Mouse (Mus musculus) heart, adult 8-10 months (tissue): ENCODE results near the gene Enpp3. TPM values are rescaled to one million over a fixed set of nuclear protein-coding genes. Genes with fewer than 3 reads are reported as not detected.
"Not testable (repeated sequence)": the region's sequence is repeated elsewhere in the genome, so short reads cannot be mapped to it uniquely, and the experiment has no call there.

Source experiments
- DNase-seq: peaks from one replicate; pipeline ENCODE4 v3.0.0; 2022; ENCODE audit warnings: low spot score
- total RNA-seq, 4 experiments: library from RNA; stranded (reverse); gene quantifications; 2 replicates each; pipeline ENCODE4 v1.2.4; 2022

Enpp3 gene
- total RNA-seq, 4 experiments from 2014 or later: 1.6 to 3.5 (median 2.8) TPM

- DNase-seq: no peak
These were observed 19.4 kb downstream of the Enpp3 start for GRCm38 (mm10) chr10:24823265-24823664.

DNA sequence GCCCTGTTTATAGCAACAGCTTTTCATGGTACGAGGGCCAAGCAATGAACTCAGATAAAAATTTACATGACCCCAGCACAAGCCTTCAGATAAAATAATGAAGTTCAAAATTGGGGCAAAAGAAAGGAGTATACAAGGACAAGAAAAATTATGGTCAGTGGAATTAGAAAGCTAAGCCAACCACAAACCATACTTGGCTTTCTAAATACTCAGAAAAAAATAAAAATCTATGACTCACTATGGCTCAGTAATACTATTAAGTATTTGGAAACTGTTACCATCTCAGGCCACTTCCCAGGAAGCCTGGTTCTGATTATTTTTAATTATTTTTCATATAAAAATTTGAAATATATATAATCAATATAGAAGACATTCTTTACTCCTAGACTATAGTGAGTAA is 19.8 kb downstream of the Enpp3 start:
- DNase-seq: no peak

DNA sequence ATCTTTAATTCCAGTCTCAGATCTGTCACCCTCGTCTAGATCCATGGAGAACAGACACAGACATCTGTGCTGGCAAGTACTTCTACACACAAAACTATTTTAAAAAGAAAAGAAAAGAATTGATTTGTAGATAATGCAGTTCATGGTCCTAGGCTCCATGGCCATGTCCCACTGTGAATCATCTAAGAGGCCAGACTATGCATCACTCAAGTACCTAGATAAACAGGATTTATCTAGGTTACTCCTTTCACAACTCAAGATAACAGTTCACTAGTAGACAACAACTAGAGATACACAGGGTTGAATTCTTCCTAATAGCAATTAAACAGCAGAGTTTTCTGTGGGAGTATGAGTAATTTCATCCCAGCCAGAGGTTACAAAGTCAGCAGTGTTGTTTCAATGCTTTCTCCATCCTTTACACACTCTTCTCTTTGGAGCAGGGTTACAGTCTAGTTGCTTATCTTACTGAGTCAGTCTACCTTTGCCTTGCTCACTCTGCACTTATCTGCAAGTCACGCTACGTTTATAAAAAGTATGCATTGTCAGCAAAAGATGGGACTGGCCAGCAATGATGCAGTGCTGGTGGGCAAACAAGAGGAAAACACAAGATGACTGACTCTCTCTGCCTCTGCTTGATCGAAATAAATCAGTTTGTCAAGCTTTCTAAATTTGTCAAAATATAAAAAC is 20.5 kb downstream of the Enpp3 start:
- no peak for DNase-seq

DNA sequence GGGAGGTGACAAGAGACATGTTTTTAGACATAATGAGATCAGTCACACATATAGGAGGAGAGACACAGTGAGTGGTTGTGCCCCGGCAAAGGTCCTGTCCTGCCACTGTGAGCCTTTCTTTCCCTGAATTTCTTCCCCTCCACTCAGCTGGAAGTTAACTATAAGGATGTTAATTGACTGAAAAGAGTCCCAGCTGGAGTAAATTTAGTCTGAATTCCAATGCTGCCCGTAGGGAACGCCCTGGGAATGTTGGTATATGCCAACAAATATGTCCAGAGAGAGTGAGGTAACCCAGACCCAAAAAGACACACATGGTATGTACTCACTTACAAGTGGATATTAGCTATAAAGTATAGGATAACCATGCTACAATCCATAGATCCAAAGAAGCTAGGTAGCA is 23.1 kb downstream of the Enpp3 start:
- no peak for DNase-seq

DNA sequence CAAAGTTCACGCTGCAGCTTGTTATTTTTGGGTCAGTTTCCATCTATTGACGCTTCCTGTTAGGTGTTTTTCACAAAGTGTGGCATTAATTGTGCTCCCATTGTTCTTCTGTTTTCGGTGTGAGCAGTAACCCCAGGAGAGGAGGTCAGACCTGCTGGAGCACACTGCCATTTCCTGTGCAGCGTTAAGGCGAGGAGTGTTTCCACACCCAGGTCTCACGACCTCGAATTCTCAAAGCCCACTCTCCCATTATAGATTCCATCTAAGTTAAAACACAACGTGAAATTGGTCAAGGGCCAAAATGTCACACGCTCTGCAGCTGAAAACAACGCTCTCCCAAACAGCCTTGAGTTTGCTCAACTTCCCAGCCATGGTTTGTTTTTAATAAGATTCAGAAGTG is 32.0 kb downstream of the Enpp3 start:
- peak; percentile 34 for DNase-seq

DNA sequence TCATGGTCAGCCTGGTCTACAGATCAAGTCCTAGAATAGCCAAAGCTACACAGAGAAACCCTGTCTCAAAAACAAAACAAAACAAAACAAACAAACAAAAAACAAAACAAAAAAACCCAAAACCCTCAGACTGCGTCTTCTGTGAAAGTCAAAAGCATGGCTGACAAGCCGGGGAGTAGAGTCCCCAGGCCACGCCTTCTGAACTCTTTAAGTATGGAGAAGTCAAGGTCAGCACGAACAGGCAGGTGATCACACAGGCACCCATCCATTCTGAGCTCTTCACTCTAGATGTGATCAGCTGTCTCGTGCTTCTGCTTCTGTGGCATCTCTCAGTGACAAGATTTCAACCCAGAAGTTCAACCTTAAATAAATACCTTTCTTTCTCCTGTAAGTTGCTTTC is 35.9 kb downstream of the Enpp3 start:
- DNase-seq: no peak

GRCm38 (mm10) chr10:24805876-24806275 is 36.7 kb downstream of the Enpp3 start:
- no peak for DNase-seq

DNA sequence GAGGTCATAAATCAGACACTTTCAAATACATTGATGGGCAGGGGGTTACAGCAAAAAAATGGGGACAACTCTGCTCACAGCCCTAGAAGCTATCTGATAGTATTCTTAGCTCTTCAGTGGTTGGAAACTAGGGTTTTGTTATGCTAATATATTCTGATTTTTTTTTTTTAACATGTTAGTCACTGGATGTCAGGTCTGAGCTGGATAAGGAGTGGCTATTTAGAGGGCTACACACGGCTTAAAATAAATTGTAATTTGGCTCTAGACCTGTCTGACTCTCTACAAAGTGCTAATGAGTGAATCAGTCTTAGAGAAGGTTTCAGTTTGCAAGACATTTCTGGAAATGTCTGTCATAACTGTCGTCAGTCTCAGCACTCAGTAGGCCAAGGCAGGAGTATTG is 37.5 kb downstream of the Enpp3 start:
- DNase-seq: no peak

DNA sequence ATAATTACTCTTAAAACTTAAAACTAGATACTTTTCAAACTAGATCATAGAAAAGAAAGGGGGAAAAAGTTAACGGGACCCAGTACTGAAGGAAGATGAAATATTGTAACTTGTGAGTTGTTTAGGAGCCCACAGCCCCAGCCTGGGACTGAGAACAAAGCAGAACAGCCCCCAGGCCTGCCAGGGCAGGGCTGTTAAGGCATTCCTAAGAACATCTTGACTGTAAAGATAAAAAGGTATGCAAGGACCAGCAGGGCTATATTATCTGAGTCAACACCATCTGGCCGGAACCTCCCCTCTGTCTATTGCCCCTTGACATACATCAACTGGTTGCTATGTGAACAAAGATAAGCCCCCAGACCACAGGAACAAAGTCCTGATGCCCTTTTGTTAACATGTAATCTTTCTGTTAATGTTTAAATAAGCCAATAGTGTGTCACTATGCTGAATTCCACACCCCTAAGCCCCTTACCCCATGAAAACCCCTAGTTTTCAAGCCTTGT is 39.8 kb downstream of the Enpp3 start:
- not testable (repeated sequence) for DNase-seq

DNA sequence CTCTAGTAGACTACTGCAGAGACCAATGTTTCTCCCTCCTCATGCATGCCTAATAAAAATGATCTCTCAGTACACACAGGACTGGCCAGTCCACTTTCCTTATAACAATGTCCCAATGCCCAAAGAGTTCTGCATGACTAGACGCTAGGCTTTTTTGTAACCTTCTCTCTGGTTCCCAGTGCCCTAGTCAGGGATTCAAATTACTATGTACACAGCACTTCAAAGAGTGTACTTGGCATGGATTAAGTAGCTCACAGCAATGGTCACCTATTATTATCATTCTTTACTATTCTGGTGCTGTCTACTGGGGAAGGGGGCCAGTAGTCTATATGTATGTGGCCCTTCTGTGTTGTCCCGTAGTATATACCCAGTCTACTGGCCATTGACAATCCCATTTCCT is 40.8 kb downstream of the Enpp3 start:
- DNase-seq: no peak

DNA sequence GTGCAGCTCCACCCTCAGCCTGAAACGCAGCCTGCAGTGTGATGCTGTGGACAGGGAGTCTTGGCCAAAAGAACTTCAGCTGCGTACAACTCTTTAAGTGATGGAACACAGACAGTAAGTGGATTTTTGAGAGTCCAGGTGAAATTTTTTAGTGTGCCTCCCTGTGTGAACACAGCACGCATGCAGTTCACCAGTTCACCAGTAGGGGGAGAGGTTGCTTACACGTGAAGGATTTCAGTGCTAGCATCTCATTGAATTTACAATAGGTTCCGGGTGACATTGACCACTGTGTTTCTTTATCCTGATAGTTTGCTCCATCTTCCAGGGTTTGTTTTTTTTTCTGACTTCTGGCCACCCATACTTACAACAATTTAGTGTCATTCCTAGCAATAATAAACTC is 45.4 kb downstream of the Enpp3 start:
- DNase-seq: peak; percentile 59

DNA sequence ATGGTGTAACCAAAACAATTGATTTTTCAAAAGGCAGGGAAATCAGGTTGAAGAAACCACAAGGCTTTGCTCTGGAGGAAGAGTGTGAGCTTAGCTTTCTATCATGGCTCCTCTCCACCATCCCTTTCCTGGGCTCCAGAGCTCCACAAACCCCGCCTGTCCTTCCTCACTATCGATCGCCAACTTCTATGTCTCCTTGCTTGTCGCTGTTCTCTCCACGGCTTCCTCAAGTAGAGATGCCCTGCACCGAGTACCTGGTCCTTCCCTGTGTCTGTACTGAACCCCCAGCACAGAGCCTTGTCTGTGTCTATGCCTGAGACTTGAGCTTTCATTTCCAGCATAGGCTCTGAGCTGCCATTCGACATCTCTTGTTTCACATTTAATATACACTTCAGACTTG is 49.9 kb downstream of the Enpp3 start:
- DNase-seq: no peak

- DNase-seq: peak; percentile 19
These were observed 52.7 kb downstream of the Enpp3 start for GRCm38 (mm10) chr10:24789747-24790545.

- DNase-seq: no peak
These were observed 57.3 kb downstream of the Enpp3 start for GRCm38 (mm10) chr10:24785345-24785744.

DNA sequence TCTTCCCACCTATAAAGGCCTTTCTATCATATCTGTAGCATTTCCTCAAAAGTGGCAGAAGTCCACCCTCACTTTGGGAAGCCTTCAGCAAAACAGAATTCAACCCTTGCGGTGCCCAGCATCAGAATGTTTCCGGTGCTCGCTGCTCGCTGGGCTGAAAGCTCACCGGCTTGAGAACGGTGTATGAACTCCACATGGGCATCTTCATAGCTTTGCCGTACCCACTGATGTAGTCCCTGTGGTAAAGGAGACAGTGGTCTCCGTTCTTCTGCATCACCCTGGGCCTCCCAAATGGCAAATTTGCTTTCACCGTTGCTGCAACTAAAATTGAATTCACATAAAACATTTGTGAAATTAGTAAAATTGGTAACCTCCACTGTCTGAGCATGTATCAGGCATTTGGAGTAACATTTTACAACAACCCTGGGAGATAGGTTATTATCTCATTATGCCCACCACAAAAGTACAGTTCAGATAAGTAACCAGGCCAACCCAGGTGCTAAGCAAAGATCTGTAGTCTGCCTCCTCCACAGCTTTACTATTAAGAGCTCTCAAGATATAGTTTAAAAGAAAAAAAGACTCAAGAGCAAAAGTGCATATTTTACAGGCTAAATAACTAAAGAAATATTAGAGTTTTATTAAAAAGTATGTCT is 57.9 kb downstream of the Enpp3 start:
- DNase-seq: no peak

DNA sequence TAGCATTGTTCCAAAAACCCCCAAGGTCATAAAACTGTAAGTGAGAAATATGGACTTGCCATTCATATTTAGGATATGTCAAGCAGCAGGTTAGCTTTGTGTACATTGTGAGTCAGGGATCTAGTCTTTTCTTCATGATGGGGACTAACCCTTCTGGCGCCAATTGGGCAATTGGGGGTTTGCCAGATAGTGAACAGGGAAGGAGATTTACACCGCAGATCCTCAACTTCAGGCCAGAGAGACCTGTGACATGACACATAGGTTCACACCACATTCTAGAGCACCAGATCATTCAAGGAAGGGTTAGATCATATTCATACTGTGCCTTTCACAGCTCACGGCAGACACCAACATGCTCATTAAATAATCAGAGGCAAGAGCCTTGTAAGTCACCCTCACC is 58.7 kb downstream of the Enpp3 start:
- no peak for DNase-seq

DNA sequence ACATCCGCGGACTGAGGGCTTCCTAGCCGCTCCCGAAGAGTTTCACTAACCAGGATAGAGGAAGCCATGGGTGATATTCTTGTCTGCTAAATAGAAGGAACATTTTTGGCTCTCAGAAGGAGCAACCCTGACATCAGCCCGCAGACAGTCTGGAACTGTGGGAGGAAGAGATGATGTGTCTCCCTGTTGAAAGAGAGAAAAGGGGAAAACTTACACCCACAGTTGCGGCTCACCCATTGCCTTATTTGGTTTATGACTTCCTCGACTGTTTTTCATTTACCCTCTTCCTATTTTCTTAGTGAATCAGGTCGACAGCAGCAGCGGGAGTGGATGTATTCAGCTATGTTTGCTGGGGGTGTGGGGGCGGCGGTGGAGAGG is 64.0 kb downstream of the Enpp3 start:
- DNase-seq: no peak

DNA sequence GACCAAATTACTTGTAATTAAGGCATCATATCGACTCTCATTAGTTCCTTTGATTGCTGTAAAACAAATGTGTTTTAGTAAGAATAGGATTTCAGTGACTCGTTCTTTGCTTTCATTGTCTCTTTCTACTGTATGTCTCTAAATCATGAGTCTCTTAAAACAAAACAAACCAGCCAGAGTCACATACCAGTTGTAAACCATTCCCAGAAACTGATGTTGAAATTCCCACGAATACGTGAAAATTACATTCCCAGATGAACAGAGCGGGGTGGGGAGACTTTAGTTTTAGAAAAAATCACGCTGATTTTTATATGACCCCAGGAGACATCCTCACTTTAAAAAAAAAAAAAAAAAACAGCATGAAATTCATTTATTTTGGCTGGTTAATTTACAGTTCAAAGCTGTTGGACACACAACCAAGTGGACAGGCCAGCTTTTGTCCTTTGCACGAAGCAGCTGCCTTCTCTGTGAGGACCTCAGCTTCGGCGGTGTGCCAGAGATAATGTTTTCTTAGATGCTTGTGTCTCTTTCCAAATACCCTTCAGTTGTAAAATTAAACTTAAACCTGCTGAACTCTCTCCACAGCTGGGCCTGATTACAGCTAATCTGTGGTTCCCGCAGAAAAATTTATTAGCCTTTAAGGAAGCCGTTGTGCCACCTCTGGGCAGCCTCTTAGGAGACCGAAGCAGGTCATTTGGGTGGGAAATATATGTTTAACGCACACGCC is 64.5 kb downstream of the Enpp3 start:
- DNase-seq: peak; percentile 53

DNA sequence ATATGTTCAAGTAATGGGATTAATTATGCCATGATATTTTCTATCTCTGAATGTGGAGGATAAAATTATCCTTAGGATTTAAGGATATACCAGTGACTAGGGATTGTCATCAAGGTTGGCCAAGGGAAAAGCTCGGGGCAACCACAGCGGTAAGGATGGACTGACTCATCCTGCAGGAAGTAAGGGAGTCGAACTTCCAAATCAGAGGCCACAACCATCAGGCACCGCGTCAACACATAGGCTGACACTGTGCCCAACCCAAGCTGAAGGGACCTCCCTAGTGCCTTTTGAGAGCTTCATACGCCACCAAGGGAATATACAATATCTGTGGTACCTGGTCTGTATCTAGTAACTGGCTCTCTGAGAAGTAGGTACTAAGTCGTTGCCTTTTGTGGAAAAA is 73.1 kb downstream of the Enpp3 start:
- DNase-seq: no peak

DNA sequence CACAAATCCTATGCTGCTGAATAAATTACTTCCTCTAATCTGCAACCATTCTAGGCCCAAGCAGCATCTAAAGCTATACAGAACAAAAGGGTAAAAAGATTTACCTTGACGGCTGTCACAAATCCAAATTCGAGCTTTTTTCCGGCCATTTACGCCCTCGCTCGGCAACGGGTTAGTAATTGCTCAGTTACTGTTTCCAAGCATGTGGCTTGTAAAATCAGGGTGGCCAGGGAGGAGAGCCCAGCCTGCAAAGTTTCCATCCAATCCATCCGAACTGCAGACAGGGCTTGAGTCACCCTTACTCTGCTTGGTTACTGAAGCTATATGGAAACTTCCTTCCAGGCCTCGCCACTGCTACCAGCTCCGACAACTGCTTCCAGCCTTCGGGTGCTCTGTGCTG is 74.9 kb downstream of the Enpp3 start:
- no peak for DNase-seq

DNA sequence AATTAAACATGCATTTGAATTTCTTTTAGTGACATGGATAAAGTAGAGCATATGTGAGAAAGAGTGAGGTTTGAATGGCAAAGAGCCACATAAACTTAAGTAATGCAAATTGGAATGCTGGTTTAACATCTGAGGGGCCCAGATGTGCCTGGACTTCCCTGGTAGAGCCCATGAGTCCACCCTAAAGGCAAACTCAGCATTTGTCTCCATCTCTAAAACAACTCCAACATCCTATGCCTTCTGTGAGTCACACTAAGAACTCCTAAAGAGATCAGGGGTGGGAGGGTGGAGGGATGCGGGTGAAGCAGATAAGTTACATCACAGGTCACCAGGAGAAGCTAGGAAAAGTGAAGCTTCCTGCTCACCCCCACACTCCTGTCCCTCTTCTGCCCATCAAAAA is 76.6 kb downstream of the Enpp3 start:
- no peak for DNase-seq

- no peak for DNase-seq
These were observed 77.4 kb downstream of the Enpp3 start for GRCm38 (mm10) chr10:24765151-24765755.
